Mouse (Mus musculus) midbrain, embryonic 12.5 days (tissue): ENCODE results near the gene Calhm2. TPM values are rescaled to one million over a fixed set of nuclear protein-coding genes. Genes with fewer than 3 reads are reported as not detected.

Source experiments
- ATAC-seq: fragments of 200-750 bp; cut with Nextera tagmentation; 2 replicates; pipeline ENCODE4 v1.8.0; 2017; ENCODE audit warnings: low read depth, moderate TSS enrichment, moderate library complexity; ENCODE audit not compliant: low FRiP score
- H3K27ac ChIP-seq: fragments of 300-500 bp; sonication (generic); replicated peaks from 2 replicates; pipeline ENCODE4 v1.5.1; 2016; ENCODE audit warnings: mild to moderate bottlenecking
- H3K27me3 ChIP-seq: fragments of 300-500 bp; sonication (generic); 2 replicates; pipeline ENCODE4 v1.6.1; 2016; ENCODE audit warnings: mild to moderate bottlenecking
- H3K36me3 ChIP-seq: fragments of 300-500 bp; sonication (generic); 2 replicates; pipeline ENCODE4 v1.6.1; 2016
- H3K4me1 ChIP-seq: fragments of 300-500 bp; sonication (generic); 2 replicates; pipeline ENCODE4 v1.6.1; 2016
- H3K4me2 ChIP-seq: fragments of 300-500 bp; sonication (generic); replicated peaks from 2 replicates; pipeline ENCODE4 v1.6.1; 2016; ENCODE audit warnings: mild to moderate bottlenecking, moderate library complexity
- H3K4me3 ChIP-seq: fragments of 300-500 bp; sonication (generic); 2 replicates; pipeline ENCODE4 v1.5.1; 2016; ENCODE audit warnings: mild to moderate bottlenecking
- H3K9ac ChIP-seq: fragments of 300-500 bp; sonication (generic); replicated peaks from 2 replicates; pipeline ENCODE4 v1.6.1; 2016; ENCODE audit warnings: mild to moderate bottlenecking, moderate library complexity
- H3K9me3 ChIP-seq: fragments of 300-500 bp; sonication (generic); 2 replicates; pipeline ENCODE4 v1.6.1; 2016; ENCODE audit warnings: mild to moderate bottlenecking
- WGBS: fragments of 180-500 bp; shearing (Covaris S2); methylation state at CpG from one replicate; pipeline ENCODE4 v1.1.7; 2016; 5-methylcytosine and 5-hydroxymethylcytosine counted together
- polyA plus RNA-seq: library from polyadenylated mRNA; unstranded; fragments of >200 nt; fragmentation: Nextera tagmentation; extraction: Ambion mirVana; gene quantifications from 2 replicates; pipeline ENCODE4 v1.2.1, GENCODE M21; 2016

The Calhm2 gene
- polyA plus RNA-seq, 1 experiment from 2014 or later, result 2.3 TPM

- Histone ChIP-seq H3K4me1 (peaks cover 9% of the 10 kb centered on the region), H3K4me3 (no peak overlapping the region), H3K27me3 (peaks cover 35% of the 10 kb centered on the region), H3K36me3 (no peaks in the 10 kb centered on the region), H3K27ac (no peak overlapping the region), H3K9me3 (no peaks in the 10 kb centered on the region), H3K4me2 (no peak overlapping the region), H3K9ac (no peak overlapping the region)
- ATAC-seq, result no peak
- WGBS, result 62% methylated on average over 3 of the region's 3 CpGs
Observed at GRCm38 (mm10) chr19:47174515-47174914, 36.4 kb upstream of the Calhm2 start.

DNA sequence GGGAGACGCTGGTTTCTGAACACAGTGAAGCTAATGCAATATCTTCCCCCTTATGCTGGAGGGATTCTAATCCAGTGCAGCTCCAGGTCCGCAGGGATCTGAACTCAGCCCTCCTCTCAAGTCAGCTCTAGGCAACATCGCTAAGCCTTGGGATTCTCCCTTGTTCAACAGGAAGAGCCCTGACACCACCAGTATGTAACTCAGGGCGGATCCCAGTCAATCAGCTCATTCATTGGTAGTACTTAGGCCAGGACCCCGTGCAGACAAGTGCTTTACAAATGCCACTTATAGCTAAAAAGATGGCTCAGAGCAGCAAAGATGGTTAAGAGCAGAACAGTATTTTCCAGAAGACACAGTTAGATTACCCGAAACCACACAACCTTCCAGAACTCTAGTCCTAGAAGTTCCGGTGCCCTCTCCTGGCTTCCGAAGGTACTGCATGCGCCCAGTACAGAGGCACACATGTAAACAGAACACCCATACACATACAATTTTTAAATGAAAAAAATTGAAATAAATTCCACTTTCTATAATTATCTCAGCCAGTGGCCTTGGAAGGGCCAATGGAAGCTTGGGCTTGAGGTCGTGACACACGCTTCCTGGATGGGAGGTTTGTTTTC lies 30.8 kb upstream of the Calhm2 start:
- peaks cover 11% of the 10 kb centered on the region; the same call in 1 of the 2 replicates for H3K4me1 ChIP-seq
- no peak overlapping the region for H3K9ac ChIP-seq
- H3K9me3 ChIP-seq, result no peaks in the 10 kb centered on the region
- WGBS, result 21% methylated on average over 11 of the region's 11 CpGs
- no peak for ATAC-seq
- H3K4me2 ChIP-seq, result peak overlapping the region; percentile 30
- no peak overlapping the region for H3K27ac ChIP-seq
- no peaks in the 10 kb centered on the region for H3K27me3 ChIP-seq
- H3K4me3 ChIP-seq, result no peak overlapping the region
- no peaks in the 10 kb centered on the region for H3K36me3 ChIP-seq

DNA sequence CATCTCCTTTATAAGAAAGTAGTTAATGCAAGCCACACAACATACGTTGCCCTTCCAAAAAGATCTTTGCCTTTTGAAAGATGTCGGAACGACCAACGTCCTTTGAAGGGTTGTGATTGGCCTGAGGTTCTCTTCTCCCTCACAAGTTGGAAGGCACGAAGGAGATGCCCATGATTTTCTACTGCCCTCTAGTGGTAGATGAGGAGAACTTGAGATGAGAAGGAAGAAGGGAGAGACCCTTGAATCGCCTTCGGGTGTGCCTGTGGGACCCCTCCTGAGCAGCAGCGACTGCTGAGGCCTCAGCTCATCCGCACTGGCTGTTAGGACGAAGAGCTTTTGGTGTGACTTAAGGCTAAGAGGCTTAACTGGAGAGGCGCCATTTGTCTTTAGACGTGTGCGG lies 30.1 kb upstream of the Calhm2 start:
- Histone ChIP-seq H3K36me3 (no peaks in the 10 kb centered on the region), H3K9ac (no peak overlapping the region), H3K27me3 (no peaks in the 10 kb centered on the region), H3K9me3 (no peaks in the 10 kb centered on the region), H3K4me1 (peaks cover 11% of the 10 kb centered on the region; the same call in 1 of the 2 replicates), H3K27ac (no peak overlapping the region), H3K4me2 (peak overlapping the region; percentile 30), H3K4me3 (no peak overlapping the region)
- WGBS, result 5% methylated on average over 13 of the region's 13 CpGs
- ATAC-seq, result 0 out of 2 replicates have a peak, but pooled peaks have one; percentile 34

DNA sequence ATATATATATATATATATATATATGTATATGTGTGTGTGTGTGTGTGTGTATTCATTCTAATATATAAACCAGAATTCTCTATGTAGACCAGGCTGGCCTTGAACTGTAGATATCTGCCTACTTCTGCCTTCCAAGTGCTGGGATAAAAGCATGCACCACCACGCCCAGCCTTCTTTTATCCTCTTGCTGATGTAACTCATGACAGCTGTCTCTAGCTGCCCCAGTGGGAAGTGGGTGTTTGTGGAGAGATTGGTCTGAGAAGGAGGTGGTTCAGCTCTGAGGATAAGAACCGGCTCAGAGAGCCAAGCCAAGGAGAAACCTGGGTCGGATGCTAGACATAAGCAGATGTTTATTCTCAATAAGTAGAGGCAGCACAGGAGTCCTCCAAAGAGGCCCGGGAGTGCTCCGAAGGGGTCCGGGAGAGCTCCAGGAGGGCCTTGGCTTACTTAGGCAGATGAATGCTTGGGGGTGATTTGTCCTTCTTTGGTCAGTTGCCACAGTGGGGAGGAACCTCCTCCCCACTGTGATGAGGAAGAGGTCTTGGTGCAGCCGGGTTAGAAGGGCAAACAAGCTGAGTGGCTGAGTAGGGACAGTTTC lies 29.6 kb upstream of the Calhm2 start:
- ATAC-seq, result no peak
- WGBS, result 42% methylated on average over 7 of the region's 7 CpGs

GRCm38 (mm10) chr19:47166758-47167157 lies 28.7 kb upstream of the Calhm2 start:
- Histone ChIP-seq H3K4me3 (no peak overlapping the region), H3K9me3 (no peaks in the 10 kb centered on the region), H3K9ac (no peak overlapping the region), H3K4me2 (no peak overlapping the region), H3K36me3 (no peaks in the 10 kb centered on the region), H3K4me1 (peaks cover 11% of the 10 kb centered on the region; the same call in 1 of the 2 replicates), H3K27me3 (no peaks in the 10 kb centered on the region), H3K27ac (no peak overlapping the region)
- ATAC-seq, result no peak
- WGBS, result 4% methylated on average over 3 of the region's 3 CpGs

More for the DNA sequence above, 29.6 kb upstream of the Calhm2 start:
- no peaks in the 10 kb centered on the region for H3K36me3 ChIP-seq
- H3K27me3 ChIP-seq, result no peaks in the 10 kb centered on the region
- no peak overlapping the region for H3K4me2 ChIP-seq
- peaks cover 11% of the 10 kb centered on the region; the same call in 1 of the 2 replicates for H3K4me1 ChIP-seq
- H3K4me3 ChIP-seq, result no peak overlapping the region
- no peak overlapping the region for H3K27ac ChIP-seq
- no peaks in the 10 kb centered on the region for H3K9me3 ChIP-seq
- H3K9ac ChIP-seq, result no peak overlapping the region

DNA sequence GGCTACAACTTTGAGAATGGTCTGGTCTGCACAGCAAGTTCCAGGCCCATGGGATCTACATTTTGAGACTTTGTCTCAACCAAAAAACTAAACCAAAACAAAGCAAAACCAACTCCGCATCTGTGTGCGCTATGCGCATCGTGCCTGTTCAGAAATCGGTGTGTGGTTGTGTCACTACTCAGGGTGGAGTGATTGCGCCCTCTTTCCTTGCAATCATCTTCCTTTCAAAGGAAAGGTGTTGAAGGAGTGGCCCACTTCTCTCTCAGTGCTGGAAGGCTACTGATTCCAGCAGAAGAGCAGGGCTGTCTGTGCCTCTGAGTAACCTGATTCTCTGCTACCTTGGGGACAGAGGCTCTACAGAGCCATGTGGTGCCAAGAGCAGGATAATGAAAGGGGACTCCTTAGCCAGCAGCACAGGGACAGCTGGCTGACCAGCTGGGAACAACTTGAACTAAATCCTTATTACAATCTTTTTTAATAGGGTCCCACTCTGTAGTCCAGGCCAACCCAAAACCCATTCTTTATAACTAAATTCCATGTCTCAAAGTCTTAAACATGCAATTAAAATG lies 25.2 kb upstream of the Calhm2 start:
- no peaks in the 10 kb centered on the region for H3K27me3 ChIP-seq
- H3K36me3 ChIP-seq, result no peaks in the 10 kb centered on the region
- H3K4me2 ChIP-seq, result no peak overlapping the region
- 94% methylated on average over 6 of the region's 6 CpGs for WGBS
- H3K4me3 ChIP-seq, result no peak overlapping the region
- H3K27ac ChIP-seq, result no peak overlapping the region
- no peak for ATAC-seq
- 0 out of 2 replicates have a peak, but pooled peaks cover 3% of the 10 kb centered on the region for H3K9me3 ChIP-seq
- peaks cover 3% of the 10 kb centered on the region; the same call in 1 of the 2 replicates for H3K4me1 ChIP-seq
- no peak overlapping the region for H3K9ac ChIP-seq

DNA sequence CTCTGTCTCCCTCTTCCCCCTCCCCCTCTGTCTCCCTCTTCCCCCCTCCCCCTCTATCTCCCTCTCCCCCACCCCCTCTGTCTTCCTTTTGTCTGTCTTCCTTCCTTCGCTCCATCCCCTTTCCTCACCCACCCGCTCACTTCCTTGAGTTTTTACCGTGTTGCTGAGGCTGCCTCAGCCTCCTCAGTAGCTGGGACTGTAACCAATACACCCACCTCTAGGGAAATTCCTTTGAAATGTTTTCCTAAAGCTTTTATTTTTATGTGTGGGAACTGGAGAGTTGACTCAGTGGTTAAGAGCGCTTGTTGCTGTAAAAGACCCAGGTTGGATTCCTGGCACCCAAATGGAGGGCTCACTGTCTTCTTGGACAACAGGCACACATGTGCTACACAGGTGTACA lies 23.6 kb upstream of the Calhm2 start:
- H3K36me3 ChIP-seq, result no peaks in the 10 kb centered on the region
- no peak overlapping the region for H3K4me3 ChIP-seq
- no peaks in the 10 kb centered on the region for H3K27me3 ChIP-seq
- WGBS, result 78% methylated on average over 4 of the region's 4 CpGs
- H3K4me1 ChIP-seq, result peaks cover under 1% of the 10 kb centered on the region; the same call in 1 of the 2 replicates
- H3K9ac ChIP-seq, result no peak overlapping the region
- no peak for ATAC-seq
- H3K27ac ChIP-seq, result no peak overlapping the region
- H3K4me2 ChIP-seq, result no peak overlapping the region
- H3K9me3 ChIP-seq, result 0 out of 2 replicates have a peak, but pooled peaks cover 3% of the 10 kb centered on the region

- Histone ChIP-seq H3K27ac (no peak within 1 kb of the TSS), H3K36me3 (no peaks in the 10 kb centered on the region), H3K9me3 (0 out of 2 replicates have a peak, but pooled peaks cover 3% of the 10 kb centered on the region), H3K4me3 (no peak within 1 kb of the TSS), H3K27me3 (no peaks in the 10 kb centered on the region; the same call in 1 of the 2 replicates), H3K4me2 (no peak within 1 kb of the TSS), H3K4me1 (no peaks in the 10 kb centered on the region), H3K9ac (no peak within 1 kb of the TSS)
- WGBS, result 86% methylated on average over 11 of the region's 11 CpGs
- no peak for ATAC-seq
Observed at GRCm38 (mm10) chr19:47157664-47158063, 19.6 kb upstream of the Calhm2 start, which contains the start of gene Calhm3. TSS of gene Calhm3 (minus strand) at chr19:47157764.

GRCm38 (mm10) chr19:47153767-47154166 lies 15.7 kb upstream of the Calhm2 start:
- H3K9me3 ChIP-seq, result 0 out of 2 replicates have a peak, but pooled peaks cover 3% of the 10 kb centered on the region
- H3K27me3 ChIP-seq, result peaks cover 19% of the 10 kb centered on the region
- 94% methylated on average over 7 of the region's 7 CpGs for WGBS
- no peak overlapping the region for H3K4me3 ChIP-seq
- no peak overlapping the region for H3K9ac ChIP-seq
- ATAC-seq, result no peak
- H3K4me1 ChIP-seq, result no peaks in the 10 kb centered on the region
- no peaks in the 10 kb centered on the region for H3K36me3 ChIP-seq
- no peak overlapping the region for H3K27ac ChIP-seq
- H3K4me2 ChIP-seq, result no peak overlapping the region

DNA sequence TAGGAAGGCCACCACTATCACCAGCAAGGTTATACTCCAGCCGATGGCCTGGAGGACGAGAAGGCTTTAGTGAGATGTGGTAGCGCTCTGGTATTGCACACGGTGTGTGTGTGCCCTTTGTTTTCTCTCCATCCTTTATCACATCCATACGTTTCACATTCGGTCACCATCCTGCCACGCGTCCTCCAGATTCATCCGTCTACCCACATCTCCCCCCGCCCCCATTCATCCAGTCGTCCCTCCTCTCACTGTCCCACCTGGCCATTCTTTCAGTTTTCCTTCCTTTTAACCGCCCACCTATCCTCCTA lies 13.9 kb upstream of the Calhm2 start:
- no peaks in the 10 kb centered on the region for H3K36me3 ChIP-seq
- H3K9me3 ChIP-seq, result no peaks in the 10 kb centered on the region
- no peaks in the 10 kb centered on the region for H3K4me1 ChIP-seq
- H3K4me3 ChIP-seq, result peak overlapping the region; percentile 35
- peak overlapping the region; percentile 52 for H3K4me2 ChIP-seq
- H3K9ac ChIP-seq, result peak overlapping the region; percentile 7; the same call in 1 of the 2 replicates
- 66% methylated on average over 12 of the region's 12 CpGs for WGBS
- ATAC-seq, result no peak
- no peak overlapping the region for H3K27ac ChIP-seq
- H3K27me3 ChIP-seq, result peaks cover 19% of the 10 kb centered on the region

GRCm38 (mm10) chr19:47151332-47152061 lies 13.4 kb upstream of the Calhm2 start:
- Histone ChIP-seq H3K4me3 (peak overlapping the region; percentile 35), H3K36me3 (no peaks in the 10 kb centered on the region), H3K4me2 (peak overlapping the region; percentile 52), H3K4me1 (no peaks in the 10 kb centered on the region), H3K27me3 (peaks cover 19% of the 10 kb centered on the region), H3K9me3 (no peaks in the 10 kb centered on the region), H3K9ac (peak overlapping the region; percentile 7; the same call in 1 of the 2 replicates), H3K27ac (no peak overlapping the region)
- WGBS, result 33% methylated on average over 32 of the region's 32 CpGs
- no peak for ATAC-seq

DNA sequence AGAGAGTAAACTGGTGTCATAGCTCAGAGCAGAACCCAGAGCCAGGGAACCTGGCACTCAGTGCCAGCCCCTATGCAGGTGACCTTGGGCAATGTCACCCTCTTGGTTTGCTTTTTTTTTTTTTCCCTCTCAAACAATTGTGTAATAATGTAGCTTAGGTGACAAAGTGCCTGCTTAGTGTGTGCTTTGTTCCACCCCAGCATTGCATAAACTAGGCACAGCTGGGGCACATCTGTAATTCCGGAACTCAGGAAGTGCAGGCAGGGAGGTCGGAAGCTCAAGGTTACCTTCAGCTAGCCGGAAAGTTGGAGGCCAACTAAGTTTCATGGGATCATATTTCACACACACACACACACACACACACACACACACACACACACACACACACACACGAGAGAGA lies 11.8 kb upstream of the Calhm2 start:
- H3K9ac ChIP-seq, result no peak overlapping the region
- no peaks in the 10 kb centered on the region for H3K36me3 ChIP-seq
- H3K4me1 ChIP-seq, result no peaks in the 10 kb centered on the region
- peaks cover 19% of the 10 kb centered on the region for H3K27me3 ChIP-seq
- H3K4me3 ChIP-seq, result no peak overlapping the region
- ATAC-seq, result no peak
- 60% methylated on average over 4 of the region's 4 CpGs for WGBS
- no peaks in the 10 kb centered on the region for H3K9me3 ChIP-seq
- no peak overlapping the region for H3K27ac ChIP-seq
- no peak overlapping the region for H3K4me2 ChIP-seq
